Mouse (Mus musculus) left cerebral cortex, adult 2 months (tissue): ENCODE measurements around the gene Gjb2. TPM values are rescaled to one million over a fixed set of nuclear protein-coding genes. Genes with fewer than 3 reads are reported as not detected.
"Not testable (repeated sequence)": the region's sequence is repeated elsewhere in the genome, so short reads cannot be mapped to it uniquely, and the experiment has no call there.

Experiments
- DNase-seq, 2 experiments: peaks; one replicate each; pipeline ENCODE4 v3.0.0; 2021 to 2022; ENCODE audit warnings: low spot score in 2 of 2, mixed read lengths in 1 of 2; ENCODE audit errors: extremely low spot score in 1 of 2
- H3K27ac ChIP-seq: fragments of 200-600 bp; 2 replicates; pipeline ENCODE4 v1.8.1; 2022
- H3K4me3 ChIP-seq: fragments of 200-600 bp; 2 replicates; pipeline ENCODE4 v1.8.1; 2022
- CTCF ChIP-seq: fragments of 200-600 bp; IDR thresholded peaks from 2 replicates; pipeline ENCODE4 v1.8.1; 2022; ENCODE audit warnings: antibody characterized with exemption, mild to moderate bottlenecking, moderate library complexity
- intact Hi-C: fragments of 180-260 bp; cut with DNase I; formaldehyde crosslinking; loops from one replicate; pipeline ENCODE4 v1.15.1; 2025
- total RNA-seq, 2 experiments: library from RNA; stranded (reverse); gene quantifications; 2 replicates each; pipeline ENCODE4 v1.2.3; 2021

Gjb2 gene
- total RNA-seq, 2 experiments from 2014 or later = 7.7 to 11.8 TPM

DNA sequence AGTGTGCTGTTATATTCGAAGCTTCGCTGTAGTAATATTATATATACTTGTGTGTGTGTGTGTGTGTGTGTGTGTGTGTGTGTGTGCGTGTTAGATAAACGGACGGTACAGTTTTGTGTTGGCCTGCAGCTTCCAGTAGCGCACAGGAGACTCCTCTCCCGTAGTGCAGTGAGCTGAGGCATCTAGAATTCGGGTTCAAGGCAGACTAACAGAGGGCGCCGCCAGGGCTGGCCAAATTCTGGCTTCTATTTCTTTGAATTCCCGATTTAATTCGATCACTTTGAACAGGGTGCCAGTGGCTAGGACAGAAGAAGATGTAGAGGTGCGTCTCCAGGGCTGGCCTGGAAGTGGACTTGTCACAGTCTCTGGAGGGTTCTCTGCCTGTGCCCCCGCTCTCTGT lies 609 bp upstream of the Gjb2 start:
- Histone ChIP-seq H3K27ac (no peak overlapping the region), H3K4me3 (no peak overlapping the region)
- no peak for TF ChIP-seq CTCF
- intact Hi-C loops = loop anchor here (5.0 kb wide), 3 partner anchors 142 to 302 kb away; no protein-coding TSS in a partner anchor
- no peak for DNase-seq

DNA sequence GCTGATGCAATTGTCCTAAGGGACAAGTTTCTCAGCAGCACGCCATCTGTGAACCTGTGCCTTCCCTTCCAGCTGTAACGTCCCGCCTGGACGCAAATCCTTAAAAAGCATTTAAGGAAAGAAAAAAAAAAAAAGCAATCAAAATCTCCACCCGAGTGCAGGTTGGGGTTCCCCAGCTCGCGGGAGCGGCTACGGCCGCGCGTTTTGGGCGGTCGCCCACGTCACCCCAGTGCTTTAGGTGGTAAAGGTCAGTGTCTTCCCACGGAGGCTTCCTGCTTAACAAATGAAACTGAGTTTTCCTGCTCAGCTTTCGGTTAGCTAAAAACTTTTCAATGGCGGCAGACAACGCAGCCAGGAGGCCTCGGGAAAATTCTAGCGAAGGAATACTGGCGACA lies 794 bp downstream of the Gjb2 start:
- DNase-seq = no peak
- H3K27ac ChIP-seq = no peak overlapping the region
- peak overlapping the region; percentile 60 for H3K4me3 ChIP-seq
- TF ChIP-seq CTCF = no peak
- intact Hi-C loops = no loop called here

- Histone ChIP-seq H3K27ac (no peak overlapping the region), H3K4me3 (no peak overlapping the region; the same call in 1 of the 2 replicates)
- no peak for DNase-seq
- intact Hi-C loops = no loop called here
- TF ChIP-seq CTCF = no peak
Measured at GRCm38 (mm10) chr14:57103121-57103520, 1.4 kb downstream of the Gjb2 start.

- Histone ChIP-seq H3K27ac (no peak overlapping the region), H3K4me3 (no peak overlapping the region)
- intact Hi-C loops = no loop called here
- TF ChIP-seq CTCF = no peak
- no peak for DNase-seq
Measured at GRCm38 (mm10) chr14:57101623-57102022, 2.9 kb downstream of the Gjb2 start.

GRCm38 (mm10) chr14:57095855-57096254 lies 8.6 kb downstream of the Gjb2 start:
- no peak overlapping the region for H3K4me3 ChIP-seq
- DNase-seq = no peak
- no peak overlapping the region for H3K27ac ChIP-seq
- intact Hi-C loops = no loop called here
- TF ChIP-seq CTCF = no peak

DNA sequence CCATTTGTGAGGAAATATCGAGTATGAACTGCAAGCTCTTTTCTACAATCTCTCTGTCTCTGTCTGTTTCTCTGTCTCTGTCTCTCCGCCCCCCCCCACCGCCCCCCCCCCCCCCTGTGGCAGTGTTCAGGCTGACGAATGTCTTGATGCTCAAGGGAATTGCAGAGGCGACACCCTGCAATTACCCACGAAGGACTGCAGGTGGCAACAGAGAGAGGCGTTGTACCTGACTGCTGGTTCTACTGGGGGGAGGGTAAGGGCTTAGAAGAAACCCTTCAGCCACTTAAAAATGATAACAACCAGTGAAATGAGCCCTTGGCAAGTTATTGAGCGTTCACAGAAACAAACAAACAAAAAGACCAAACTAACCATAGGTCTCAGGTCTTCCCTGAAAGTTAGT lies 11.5 kb downstream of the Gjb2 start:
- Histone ChIP-seq H3K27ac (no peak overlapping the region), H3K4me3 (no peak overlapping the region)
- DNase-seq = peak; percentile 46 to 65
- peak; percentile 67 for TF ChIP-seq CTCF
- intact Hi-C loops = loop anchor here (5.0 kb wide), 1 partner anchor 269 kb away; no protein-coding TSS in a partner anchor

GRCm38 (mm10) chr14:57090001-57090400 lies 14.5 kb downstream of the Gjb2 start:
- no peak for DNase-seq
- intact Hi-C loops = loop anchor here (5.0 kb wide), 1 partner anchor 272 kb away; no protein-coding TSS in a partner anchor
- TF ChIP-seq CTCF = no peak
- no peak overlapping the region for H3K4me3 ChIP-seq
- H3K27ac ChIP-seq = no peak overlapping the region

DNA sequence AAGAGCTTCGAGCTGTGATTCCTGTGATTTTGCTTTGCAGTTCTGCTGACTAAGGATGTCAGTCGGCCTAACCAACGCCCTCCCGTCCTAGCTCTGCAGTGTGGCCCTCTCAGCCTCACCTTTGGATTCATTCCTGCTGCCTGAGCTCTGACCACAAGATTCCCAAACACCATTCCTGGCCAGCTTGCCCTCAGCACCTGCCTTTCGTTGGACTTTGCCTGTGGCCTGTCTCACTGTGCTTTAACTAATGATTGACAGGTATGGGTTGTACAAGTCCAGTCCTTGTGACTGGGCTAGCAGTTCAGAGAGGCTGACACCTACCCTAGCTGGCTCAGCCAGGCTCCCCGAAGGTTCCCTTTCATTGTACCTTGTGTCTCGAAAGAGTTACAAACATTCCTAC lies 15.4 kb downstream of the Gjb2 start:
- no peak overlapping the region for H3K27ac ChIP-seq
- TF ChIP-seq CTCF = no peak
- H3K4me3 ChIP-seq = no peak overlapping the region
- no peak for DNase-seq
- intact Hi-C loops = no loop called here

GRCm38 (mm10) chr14:57084180-57084668 lies 20.3 kb downstream of the Gjb2 start:
- intact Hi-C loops = no loop called here
- Histone ChIP-seq H3K27ac (no peak overlapping the region), H3K4me3 (no peak overlapping the region)
- no peak for DNase-seq
- no peak for TF ChIP-seq CTCF

DNA sequence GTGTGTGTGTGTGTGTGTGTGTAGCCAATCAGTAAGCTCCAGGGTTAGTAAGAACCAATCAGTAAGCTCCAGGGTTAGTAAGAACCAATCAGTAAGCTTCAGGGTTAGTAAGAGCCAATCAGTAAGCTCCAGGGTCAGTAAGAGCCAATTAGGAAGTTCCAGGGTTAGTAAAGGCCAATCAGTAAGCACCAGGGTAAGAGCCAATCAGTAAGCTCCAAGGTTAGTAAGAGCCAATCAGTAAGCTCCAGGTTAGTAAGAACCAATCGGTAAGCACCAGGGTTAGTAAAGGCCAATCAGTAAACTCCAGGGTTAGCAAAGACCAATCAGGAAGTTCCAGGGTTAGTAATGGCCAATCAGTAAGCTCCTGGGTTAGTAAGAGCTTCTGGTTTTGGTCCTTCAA lies 21.6 kb downstream of the Gjb2 start:
- intact Hi-C loops = no loop called here
- no peak overlapping the region for H3K4me3 ChIP-seq
- H3K27ac ChIP-seq = no peak overlapping the region
- no peak for TF ChIP-seq CTCF
- no peak for DNase-seq

DNA sequence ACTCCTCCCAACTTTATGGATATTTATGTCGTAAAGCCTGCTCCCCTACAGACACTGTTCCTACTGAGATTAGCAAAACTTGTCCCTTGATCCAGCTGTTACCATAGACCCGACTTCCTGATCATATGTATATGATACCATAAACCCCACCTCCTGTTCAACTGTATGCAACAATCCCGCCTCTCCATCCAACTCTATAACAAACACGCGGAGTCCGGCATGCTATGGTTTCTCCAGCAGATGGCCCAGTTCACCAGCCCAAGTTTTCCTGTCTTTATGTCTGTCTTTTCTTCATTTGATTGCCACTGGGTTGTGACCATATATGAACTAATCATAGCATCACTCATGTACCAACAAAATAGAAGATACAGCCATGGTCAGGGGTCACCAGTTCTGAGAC lies 29.0 kb downstream of the Gjb2 start:
- DNase-seq = no peak
- Histone ChIP-seq H3K4me3 (no peak overlapping the region), H3K27ac (no peak overlapping the region)
- no peak; the same call in 1 of the 2 replicates for TF ChIP-seq CTCF
- intact Hi-C loops = no loop called here

GRCm38 (mm10) chr14:57069906-57070305 lies 34.6 kb downstream of the Gjb2 start:
- peak; percentile 62 for TF ChIP-seq CTCF

DNA sequence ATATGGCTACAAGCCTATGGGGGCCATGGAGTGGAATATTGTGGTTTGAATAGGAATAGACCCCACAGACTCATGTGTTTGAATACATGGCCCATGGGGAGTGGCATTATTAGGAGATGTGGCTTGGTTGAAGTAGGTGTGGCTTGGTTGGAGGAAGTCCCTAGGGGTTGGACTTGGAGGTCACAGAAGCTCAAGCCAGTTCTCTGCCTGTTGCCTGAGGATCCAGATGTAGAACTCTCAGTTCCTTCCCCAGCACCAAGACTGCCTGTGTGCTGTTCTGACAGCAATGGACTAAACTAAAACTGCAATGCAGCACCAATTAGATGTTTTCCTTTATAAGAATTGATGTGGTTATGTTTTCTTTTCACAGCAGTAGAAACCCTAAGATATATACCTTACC lies 38.4 kb downstream of the Gjb2 start:
- H3K27ac ChIP-seq = no peak overlapping the region
- DNase-seq = no peak
- no peak for TF ChIP-seq CTCF
- intact Hi-C loops = no loop called here
- H3K4me3 ChIP-seq = no peak overlapping the region

More at GRCm38 (mm10) chr14:57069906-57070305, 34.6 kb downstream of the Gjb2 start:
- H3K4me3 ChIP-seq, intact Hi-C loops, H3K27ac ChIP-seq: not testable (repeated sequence)
- DNase-seq = peak in 1 of 2 experiments; percentile 43
